Mouse (Mus musculus) heart, adult 2 months (tissue): ENCODE results near the gene Gm5662.
"Not testable (repeated sequence)": the region's sequence is repeated elsewhere in the genome, so short reads cannot be mapped to it uniquely, and the experiment has no call there.

Source experiments
- CTCF ChIP-seq: fragments of 200-600 bp; IDR thresholded peaks from 2 replicates; pipeline ENCODE4 v1.8.1; 2022; ENCODE audit warnings: antibody characterized with exemption, mild to moderate bottlenecking, moderate library complexity
- EP300 ChIP-seq: fragments of 200-500 bp; IDR thresholded peaks from 2 replicates; pipeline ENCODE4 v1.6.1; 2011; ENCODE audit warnings: low read depth, low read length, control low read depth; ENCODE audit not compliant: insufficient read depth
- POLR2A ChIP-seq: fragments of 200-500 bp; IDR thresholded peaks from 2 replicates; pipeline ENCODE4 v1.6.1; 2011; ENCODE audit warnings: mild to moderate bottlenecking, low read depth, low read length, control low read depth; ENCODE audit not compliant: insufficient read depth

DNA sequence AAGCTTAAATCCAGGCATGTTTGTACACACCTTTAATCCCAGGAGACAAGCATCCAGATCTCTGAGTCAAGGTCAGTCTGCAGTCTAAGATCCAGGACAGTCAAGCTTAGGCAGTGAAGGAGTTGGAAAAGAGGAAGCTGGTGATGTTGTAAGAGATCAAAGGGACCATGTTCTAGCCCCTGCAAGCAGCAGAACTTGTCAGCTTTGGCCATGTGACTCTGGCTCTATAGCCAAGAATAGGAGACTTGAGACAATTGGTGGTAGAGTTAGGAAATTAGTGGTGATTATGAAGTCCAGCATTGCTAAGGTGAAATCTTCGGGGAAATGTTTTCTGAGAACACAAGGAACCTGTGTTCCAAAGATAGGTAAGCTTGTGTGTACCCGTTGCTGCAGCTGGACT lies 18.4 kb downstream of the Gm5662 start:
- not testable (repeated sequence) for TF ChIP-seq CTCF, POLR2A, EP300
